Mouse (Mus musculus): ENCODE results near the gene Fhit. TPM values are rescaled to one million over a fixed set of nuclear protein-coding genes. Genes with fewer than 3 reads are reported as not detected.
"Not testable (repeated sequence)": the region's sequence is repeated elsewhere in the genome, so short reads cannot be mapped to it uniquely, and the experiment has no call there.

Fhit gene
- polyA plus RNA-seq, 1 experiment from 2014 or later = 1.6 TPM

GRCm38 (mm10) chr14:9832290-9832689 lies 1329.5 kb downstream of the Fhit start:
- H3K9ac ChIP-seq = no peak overlapping the region
- no peaks in the 10 kb centered on the region for H3K36me3 ChIP-seq
- ATAC-seq (ENCODE audit: low read depth) = no peak

GRCm38 (mm10) chr14:9828699-9829240 lies 1333.1 kb downstream of the Fhit start:
- DNase-seq; H3K27ac ChIP-seq; H3K4me2 ChIP-seq; H3K27me3 ChIP-seq; ATAC-seq (ENCODE audit: low read depth); H3K36me3 ChIP-seq; H3K9me3 ChIP-seq (replicated peaks); H3K9ac ChIP-seq; H3K4me1 ChIP-seq (replicated peaks); H3K4me3 ChIP-seq (replicated peaks): not testable (repeated sequence)
- WGBS (ENCODE audit: insufficient replicate concordance) = 28% methylated on average over 8 of the region's 8 CpGs

More at GRCm38 (mm10) chr14:9832290-9832689, 1329.5 kb downstream of the Fhit start:
- no peaks in the 10 kb centered on the region for H3K9me3 ChIP-seq (replicated peaks)
- no peaks in the 10 kb centered on the region for H3K4me1 ChIP-seq (replicated peaks)
- no peak for DNase-seq
- H3K27ac ChIP-seq = no peak overlapping the region
- no peak overlapping the region for H3K4me3 ChIP-seq (replicated peaks)
- H3K27me3 ChIP-seq = no peaks in the 10 kb centered on the region
- H3K4me2 ChIP-seq = no peak overlapping the region

- WGBS (ENCODE audit: insufficient replicate concordance) = 72% methylated on average over 4 of the region's 4 CpGs
- Histone ChIP-seq H3K4me1 (replicated peaks) (no peaks in the 10 kb centered on the region), H3K4me2 (no peak overlapping the region), H3K9ac (no peak overlapping the region), H3K27me3 (no peaks in the 10 kb centered on the region), H3K9me3 (replicated peaks) (no peaks in the 10 kb centered on the region), H3K36me3 (no peaks in the 10 kb centered on the region), H3K4me3 (replicated peaks) (no peak overlapping the region), H3K27ac (no peak overlapping the region)
- no peak for DNase-seq
- ATAC-seq (ENCODE audit: low read depth) = no peak
Observed at GRCm38 (mm10) chr14:9815963-9816362, 1345.9 kb downstream of the Fhit start.

GRCm38 (mm10) chr14:9811847-9812321 lies 1350.0 kb downstream of the Fhit start:
- Histone ChIP-seq H3K4me1 (replicated peaks) (no peaks in the 10 kb centered on the region), H3K36me3 (no peaks in the 10 kb centered on the region), H3K4me3 (replicated peaks) (no peak overlapping the region), H3K27me3 (no peaks in the 10 kb centered on the region), H3K9me3 (replicated peaks) (no peaks in the 10 kb centered on the region), H3K9ac (no peak overlapping the region), H3K4me2 (no peak overlapping the region), H3K27ac (no peak overlapping the region)
- WGBS (ENCODE audit: insufficient replicate concordance) = 68% methylated on average over 9 of the region's 9 CpGs
- DNase-seq = no peak
- ATAC-seq (ENCODE audit: low read depth) = no peak

- 62% methylated on average over 7 of the region's 7 CpGs for WGBS (ENCODE audit: insufficient replicate concordance)
- no peak for DNase-seq
Observed at GRCm38 (mm10) chr14:9811177-9811846, 1350.5 kb downstream of the Fhit start.

GRCm38 (mm10) chr14:9793403-9793802 lies 1368.4 kb downstream of the Fhit start:
- ATAC-seq (ENCODE audit: low read depth) (no peak), DNase-seq (no peak)
- H3K27ac ChIP-seq = no peak overlapping the region
- no peaks in the 10 kb centered on the region for H3K36me3 ChIP-seq
- H3K4me3 ChIP-seq (replicated peaks) = no peak overlapping the region
- H3K4me1 ChIP-seq (replicated peaks) = no peaks in the 10 kb centered on the region
- H3K27me3 ChIP-seq = no peaks in the 10 kb centered on the region
- H3K9me3 ChIP-seq (replicated peaks) = no peaks in the 10 kb centered on the region
- H3K4me2 ChIP-seq = no peak overlapping the region
- H3K9ac ChIP-seq = no peak overlapping the region

More at GRCm38 (mm10) chr14:9811177-9811846, 1350.5 kb downstream of the Fhit start:
- Histone ChIP-seq H3K27ac (no peak overlapping the region), H3K9ac (no peak overlapping the region), H3K36me3 (no peaks in the 10 kb centered on the region), H3K27me3 (no peaks in the 10 kb centered on the region), H3K4me3 (replicated peaks) (no peak overlapping the region), H3K4me2 (no peak overlapping the region), H3K4me1 (replicated peaks) (no peaks in the 10 kb centered on the region), H3K9me3 (replicated peaks) (no peaks in the 10 kb centered on the region)
- ATAC-seq (ENCODE audit: low read depth) = no peak

GRCm38 (mm10) chr14:9788402-9788950 lies 1373.4 kb downstream of the Fhit start:
- no peak for ATAC-seq (ENCODE audit: low read depth)
- WGBS (ENCODE audit: insufficient replicate concordance) = 39% methylated on average over 3 of the region's 3 CpGs

GRCm38 (mm10) chr14:9787389-9787788 lies 1374.4 kb downstream of the Fhit start:
- no peak for ATAC-seq (ENCODE audit: low read depth)
- no peak for DNase-seq

More at GRCm38 (mm10) chr14:9788402-9788950, 1373.4 kb downstream of the Fhit start:
- H3K4me3 ChIP-seq (replicated peaks) = no peak overlapping the region
- no peak overlapping the region for H3K27ac ChIP-seq
- H3K4me1 ChIP-seq (replicated peaks) = no peaks in the 10 kb centered on the region
- no peaks in the 10 kb centered on the region for H3K9me3 ChIP-seq (replicated peaks)
- DNase-seq = no peak
- H3K27me3 ChIP-seq = no peaks in the 10 kb centered on the region
- no peak overlapping the region for H3K4me2 ChIP-seq
- no peak overlapping the region for H3K9ac ChIP-seq
- no peaks in the 10 kb centered on the region for H3K36me3 ChIP-seq

GRCm38 (mm10) chr14:9785861-9786260 lies 1376.0 kb downstream of the Fhit start:
- DNase-seq (no peak), ATAC-seq (ENCODE audit: low read depth) (no peak)
- no peak overlapping the region for H3K4me2 ChIP-seq
- H3K36me3 ChIP-seq = no peaks in the 10 kb centered on the region
- no peaks in the 10 kb centered on the region for H3K27me3 ChIP-seq
- no peak overlapping the region for H3K9ac ChIP-seq
- no peak overlapping the region for H3K4me3 ChIP-seq (replicated peaks)
- H3K4me1 ChIP-seq (replicated peaks) = no peaks in the 10 kb centered on the region
- WGBS (ENCODE audit: insufficient replicate concordance) = 28% methylated on average over 1 of the region's 1 CpGs
- no peak overlapping the region for H3K27ac ChIP-seq
- no peaks in the 10 kb centered on the region for H3K9me3 ChIP-seq (replicated peaks)

More at GRCm38 (mm10) chr14:9787389-9787788, 1374.4 kb downstream of the Fhit start:
- Histone ChIP-seq H3K4me3 (replicated peaks) (no peak overlapping the region), H3K27ac (no peak overlapping the region), H3K4me1 (replicated peaks) (no peaks in the 10 kb centered on the region), H3K27me3 (no peaks in the 10 kb centered on the region), H3K4me2 (no peak overlapping the region), H3K9ac (no peak overlapping the region), H3K9me3 (replicated peaks) (no peaks in the 10 kb centered on the region), H3K36me3 (no peaks in the 10 kb centered on the region)
- 56% methylated on average over 1 of the region's 1 CpGs for WGBS (ENCODE audit: insufficient replicate concordance)

GRCm38 (mm10) chr14:9751341-9751740 lies 1410.5 kb downstream of the Fhit start:
- no peak for ATAC-seq (ENCODE audit: low read depth)
- WGBS (ENCODE audit: insufficient replicate concordance) = 67% methylated on average over 4 of the region's 4 CpGs
- H3K36me3 ChIP-seq = no peaks in the 10 kb centered on the region

GRCm38 (mm10) chr14:9748709-9749108 lies 1413.1 kb downstream of the Fhit start:
- Histone ChIP-seq H3K9me3 (replicated peaks) (no peaks in the 10 kb centered on the region), H3K27me3 (no peaks in the 10 kb centered on the region), H3K9ac (no peak overlapping the region), H3K4me3 (replicated peaks) (no peak overlapping the region), H3K36me3 (no peaks in the 10 kb centered on the region), H3K4me1 (replicated peaks) (no peaks in the 10 kb centered on the region), H3K4me2 (no peak overlapping the region), H3K27ac (no peak overlapping the region)
- no peak for DNase-seq
- WGBS (ENCODE audit: insufficient replicate concordance) = 57% methylated on average over 1 of the region's 1 CpGs
- ATAC-seq (ENCODE audit: low read depth) = no peak

More at GRCm38 (mm10) chr14:9751341-9751740, 1410.5 kb downstream of the Fhit start:
- Histone ChIP-seq H3K4me3 (replicated peaks) (no peak overlapping the region), H3K9me3 (replicated peaks) (no peaks in the 10 kb centered on the region), H3K9ac (no peak overlapping the region), H3K27me3 (no peaks in the 10 kb centered on the region), H3K27ac (no peak overlapping the region), H3K4me2 (no peak overlapping the region), H3K4me1 (replicated peaks) (no peaks in the 10 kb centered on the region)
- no peak for DNase-seq
